Mouse (Mus musculus) thymus, adult 2 months (tissue): ENCODE data around the gene Mansc1.

Experiments
- CTCF ChIP-seq: fragments of 200-500 bp; IDR thresholded peaks from 2 replicates; pipeline ENCODE4 v1.5.1; 2012; ENCODE audit warnings: mild to moderate bottlenecking, control low read depth, low read length, moderate library complexity, borderline replicate concordance; ENCODE audit not compliant: control insufficient read depth, poor library complexity, insufficient read depth; ENCODE audit errors: extremely low read depth
- POLR2A ChIP-seq: fragments of 200-500 bp; IDR thresholded peaks from 2 replicates; pipeline ENCODE4 v1.6.1; 2012; ENCODE audit warnings: mild to moderate bottlenecking, low read length, control low read depth, moderate library complexity; ENCODE audit not compliant: control insufficient read depth, poor library complexity, insufficient read depth; ENCODE audit errors: extremely low read depth

DNA sequence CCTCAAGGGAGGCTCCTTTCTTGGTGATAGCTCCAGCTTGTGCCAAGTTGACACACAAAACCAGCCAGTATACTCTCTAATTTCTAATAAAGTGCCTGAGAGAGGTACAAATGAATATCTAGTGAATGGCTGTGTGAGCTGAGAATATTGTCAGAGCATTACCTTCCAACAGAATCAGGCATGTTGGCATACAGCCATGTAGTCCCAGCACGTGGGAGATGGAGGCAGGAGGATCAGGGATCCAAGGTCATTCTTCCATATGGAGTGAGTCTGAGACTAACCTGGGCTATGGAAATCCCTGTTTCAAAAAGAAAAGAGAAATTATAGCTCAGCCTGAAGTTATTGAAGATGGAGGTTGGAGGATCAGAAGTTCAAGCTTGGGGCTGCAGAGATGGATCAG is 33.0 kb downstream of the Mansc1 start:
- TF ChIP-seq CTCF: no peak
- no peak for TF ChIP-seq POLR2A
